Mouse (Mus musculus): Measurements from ENCODE around the gene Krtcap2. TPM values are rescaled to one million over a fixed set of nuclear protein-coding genes. Genes with fewer than 3 reads are reported as not detected.

The Krtcap2 gene
- total and polyA plus RNA-seq, 3 experiments, result 143 to 230 (median 180) TPM

DNA sequence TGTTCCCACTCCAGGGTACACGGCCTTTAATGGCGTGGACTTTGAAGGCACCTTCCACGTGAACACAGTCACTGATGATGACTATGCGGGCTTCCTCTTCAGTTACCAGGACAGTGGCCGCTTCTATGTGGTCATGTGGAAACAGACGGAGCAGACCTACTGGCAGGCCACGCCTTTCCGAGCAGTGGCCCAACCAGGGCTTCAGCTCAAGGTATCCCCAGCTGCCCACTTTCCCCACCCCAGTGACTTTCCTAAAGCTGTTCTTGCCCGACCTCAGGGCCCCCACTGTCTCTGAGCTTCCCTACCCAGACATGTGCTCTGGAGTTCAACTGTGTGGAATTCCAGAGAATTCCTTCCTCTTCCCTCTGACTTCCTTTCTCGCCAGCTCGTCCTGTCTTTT, 21.0 kb upstream of the Krtcap2 start:
- Histone ChIP-seq H3K9ac (ENCODE audit: insufficient read depth, low read depth) (no peak overlapping the region), H3K4me1 (ENCODE audit: control insufficient read depth in 1 of 2, insufficient read depth in 2 of 2) (peaks cover 0 to 11% of the 10 kb centered on the region in 2 experiments; a peak in 2 of 4 replicates), H3K9me3 (replicated peaks; ENCODE audit: low read length) (no peaks in the 10 kb centered on the region), H3K27me3 (replicated peaks) (no peaks in the 10 kb centered on the region), H3K4me3 (replicated peaks in 1 of 3; ENCODE audit: low read depth in 2 of 3, low read length in 2 of 3, poor library complexity in 1 of 3) (no peak overlapping the region), H3K27ac (ENCODE audit: insufficient read depth, low read depth) (no peak overlapping the region), H3K4me2 (ENCODE audit: insufficient read depth, low read depth, poor library complexity, severe bottlenecking) (no peak overlapping the region), H3K36me3 (replicated peaks in 1 of 2; ENCODE audit: control insufficient read depth in 1 of 2, insufficient read depth in 1 of 2, low read length in 1 of 2) (peaks cover 0 to 26% of the 10 kb centered on the region in 2 experiments), H3K79me2 (replicated peaks; ENCODE audit: control insufficient read depth, extremely low read depth, insufficient read depth, poor library complexity, severe bottlenecking) (no peaks in the 10 kb centered on the region)
- in situ Hi-C loops (cut with MboI; ENCODE audit: low pct_ligation_motif_present, low pct_unique_long_range_greater_than_20kb, low sequenced_read_pairs), result no loop called here
- dilution Hi-C loops (cut with MboI; ENCODE audit: extremely low pct_ligation_motif_present, extremely low pct_unique_long_range_greater_than_20kb, low sequenced_read_pairs), result no loop called here
- DNase-seq (ENCODE audit: extremely low read depth), result no peak
- TF ChIP-seq GABPA (IDR thresholded peaks at IDR 0.05; ENCODE audit: insufficient replicate concordance, low read depth, low read length), result no peak

DNA sequence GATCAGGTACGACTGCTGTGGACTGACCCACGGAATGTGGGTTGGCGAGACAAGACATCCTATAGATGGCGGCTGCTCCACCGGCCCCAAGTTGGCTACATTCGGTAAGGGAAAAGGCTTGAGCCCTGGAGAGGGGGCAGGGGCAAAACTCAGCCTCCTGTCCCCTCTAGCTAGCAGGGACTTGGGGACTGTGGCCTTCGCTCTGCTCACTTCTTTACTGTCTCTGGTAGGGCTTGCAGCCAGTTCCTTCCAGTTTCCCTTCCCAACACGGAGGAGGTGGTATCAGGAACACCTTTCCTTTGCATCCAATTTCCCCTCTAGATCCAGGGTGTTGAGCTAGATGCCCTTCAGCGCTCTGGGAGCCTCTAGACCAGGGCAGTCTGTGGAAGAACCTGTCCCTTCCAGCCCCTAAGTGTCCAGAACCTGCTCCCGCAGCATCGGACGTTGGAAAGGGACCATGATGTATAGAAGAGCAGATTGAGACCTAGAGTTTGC, 20.4 kb upstream of the Krtcap2 start:
- Histone ChIP-seq H3K4me1 (ENCODE audit: control insufficient read depth in 1 of 2, insufficient read depth in 2 of 2) (peaks cover 0 to 12% of the 10 kb centered on the region in 2 experiments; a peak in 2 of 4 replicates), H3K27ac (ENCODE audit: insufficient read depth, low read depth) (no peak overlapping the region), H3K9me3 (replicated peaks; ENCODE audit: low read length) (no peaks in the 10 kb centered on the region), H3K4me3 (replicated peaks in 1 of 3; ENCODE audit: low read depth in 2 of 3, low read length in 2 of 3, poor library complexity in 1 of 3) (no peak overlapping the region), H3K36me3 (replicated peaks in 1 of 2; ENCODE audit: control insufficient read depth in 1 of 2, insufficient read depth in 1 of 2, low read length in 1 of 2) (peaks cover 0 to 24% of the 10 kb centered on the region in 2 experiments), H3K4me2 (ENCODE audit: insufficient read depth, low read depth, poor library complexity, severe bottlenecking) (no peak overlapping the region), H3K79me2 (replicated peaks; ENCODE audit: control insufficient read depth, extremely low read depth, insufficient read depth, poor library complexity, severe bottlenecking) (no peaks in the 10 kb centered on the region), H3K9ac (ENCODE audit: insufficient read depth, low read depth) (no peak overlapping the region), H3K27me3 (replicated peaks) (no peaks in the 10 kb centered on the region)
- in situ Hi-C loops (cut with MboI; ENCODE audit: low pct_ligation_motif_present, low pct_unique_long_range_greater_than_20kb, low sequenced_read_pairs), result no loop called here
- no peak for TF ChIP-seq JUN (IDR thresholded peaks at IDR 0.05; ENCODE audit: insufficient read depth, low read depth, low read length)
- no peak for TF ChIP-seq MAZ (IDR thresholded peaks at IDR 0.05; ENCODE audit: low read depth, low read length)
- TF ChIP-seq NELFE (IDR thresholded peaks at IDR 0.05; ENCODE audit: low read depth, low read length), result no peak
- TF ChIP-seq GABPA (IDR thresholded peaks at IDR 0.05; ENCODE audit: insufficient replicate concordance, low read depth, low read length), result no peak
- TF ChIP-seq POLR2A (IDR thresholded peaks at IDR 0.05; ENCODE audit: low read depth, low read length), result no peak
- TF ChIP-seq HCFC1 (IDR thresholded peaks at IDR 0.05; ENCODE audit: low read depth, low read length), result no peak
- TF ChIP-seq MEF2A (IDR thresholded peaks at IDR 0.05; ENCODE audit: borderline replicate concordance, low read depth, low read length), result no peak
- no peak for DNase-seq (ENCODE audit: extremely low read depth)
- dilution Hi-C loops (cut with MboI; ENCODE audit: extremely low pct_ligation_motif_present, extremely low pct_unique_long_range_greater_than_20kb, low sequenced_read_pairs), result no loop called here

DNA sequence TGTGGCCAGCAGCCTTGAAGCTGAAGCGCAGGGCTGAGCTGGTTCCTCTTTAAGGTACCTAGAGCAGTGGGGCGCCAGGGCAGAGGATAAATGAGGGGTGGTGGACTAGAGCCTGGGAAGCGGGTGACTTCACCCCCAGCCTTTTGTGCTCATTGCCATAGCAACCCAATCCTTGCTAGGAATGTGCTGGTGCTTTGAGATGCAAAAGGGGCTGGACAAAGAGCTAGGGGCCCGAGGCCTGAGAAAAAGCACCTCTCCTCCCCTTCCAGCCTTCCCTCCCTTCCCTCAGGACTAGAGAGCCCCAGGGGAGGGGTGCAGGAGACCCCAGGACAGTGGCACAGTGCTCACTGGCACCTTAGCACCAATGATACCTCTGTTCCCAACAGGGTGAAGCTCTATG, 19.8 kb upstream of the Krtcap2 start:
- Histone ChIP-seq H3K36me3 (replicated peaks in 1 of 2; ENCODE audit: control insufficient read depth in 1 of 2, insufficient read depth in 1 of 2, low read length in 1 of 2) (peaks cover 0 to 24% of the 10 kb centered on the region in 2 experiments), H3K27me3 (replicated peaks) (no peaks in the 10 kb centered on the region), H3K4me2 (ENCODE audit: insufficient read depth, low read depth, poor library complexity, severe bottlenecking) (no peak overlapping the region), H3K9ac (ENCODE audit: insufficient read depth, low read depth) (no peak overlapping the region), H3K9me3 (replicated peaks; ENCODE audit: low read length) (no peaks in the 10 kb centered on the region), H3K4me3 (replicated peaks in 1 of 3; ENCODE audit: low read depth in 2 of 3, low read length in 2 of 3, poor library complexity in 1 of 3) (no peak overlapping the region), H3K79me2 (replicated peaks; ENCODE audit: control insufficient read depth, extremely low read depth, insufficient read depth, poor library complexity, severe bottlenecking) (no peaks in the 10 kb centered on the region), H3K27ac (ENCODE audit: insufficient read depth, low read depth) (no peak overlapping the region), H3K4me1 (ENCODE audit: control insufficient read depth in 1 of 2, insufficient read depth in 2 of 2) (peaks cover 2 to 18% of the 10 kb centered on the region in 2 experiments; a peak in 3 of 4 replicates)
- no peak for DNase-seq (ENCODE audit: extremely low read depth)
- in situ Hi-C loops (cut with MboI; ENCODE audit: low pct_ligation_motif_present, low pct_unique_long_range_greater_than_20kb, low sequenced_read_pairs) (no loop called here), dilution Hi-C loops (cut with MboI; ENCODE audit: extremely low pct_ligation_motif_present, extremely low pct_unique_long_range_greater_than_20kb, low sequenced_read_pairs) (no loop called here)
- TF ChIP-seq UBTF (IDR thresholded peaks at IDR 0.05; ENCODE audit: low read depth, low read length), result no peak
- TF ChIP-seq CHD2 (IDR thresholded peaks at IDR 0.05; ENCODE audit: low read length), result no peak

All from CH12.LX (cell line).